Mouse (Mus musculus) adrenal gland, postnatal 14 days (tissue): ENCODE results near the gene Amh. TPM values are rescaled to one million over a fixed set of nuclear protein-coding genes. Genes with fewer than 3 reads are reported as not detected.

Experiments used
- microRNA-seq, 2 experiments: library from miRNA; unstranded; fragments of <30 nt; microRNA quantifications; one replicate each; pipeline ENCODE4 v1.2.0; 2021
- total RNA-seq: library from RNA; stranded (reverse); gene quantifications from 2 replicates; pipeline ENCODE4 v1.2.3, GENCODE M21; 2021

The Amh gene
- total RNA-seq, 1 experiment from 2014 or later, result 0.74 TPM

Small RNA genes lying within 50 kb of the gene (microRNA-seq; reads per million reads assigned to microRNA genes)
- 1.3 to 2.3 reads per million in 2 experiments for gene Mir1982

Other genes starting within 250 kb of the Amh start
- 40.9 and 46.4 TPM in 2 replicates for gene Rexo1, start 243.7 kb upstream of the Amh start, total RNA-seq
- 10.1 and 11.6 TPM in 2 replicates for gene Klf16, start 227.9 kb upstream of the Amh start, total RNA-seq
- gene Abhd17a, start 214.9 kb upstream of the Amh start, total RNA-seq, result 97.7 and 98.7 TPM in 2 replicates
- gene Scamp4, start 202.4 kb upstream of the Amh start, total RNA-seq, result 44.2 and 50.5 TPM in 2 replicates
- gene Adat3, start 202.4 kb upstream of the Amh start, total RNA-seq, result 3.1 and 4.9 TPM in 2 replicates
- gene Gm49322, start 199.2 kb upstream of the Amh start, total RNA-seq, result 1.6 and 2.5 TPM in 2 replicates
- 105 and 108 TPM in 2 replicates for gene Csnk1g2, start 182.4 kb upstream of the Amh start, total RNA-seq
- 53.5 and 58.0 TPM in 2 replicates for gene Btbd2, start 148.2 kb upstream of the Amh start, total RNA-seq
- 224 and 226 TPM in 2 replicates for gene Mknk2, start 127.1 kb upstream of the Amh start, total RNA-seq
- gene Mob3a, start 103.3 kb upstream of the Amh start, total RNA-seq, result 12.8 and 24.1 TPM in 2 replicates
- gene Izumo4, start 103.1 kb upstream of the Amh start, total RNA-seq, result 12.1 and 12.6 TPM in 2 replicates
- gene Ap3d1, start 63.0 kb upstream of the Amh start, total RNA-seq, result 80.3 and 85.6 TPM in 2 replicates
- 82.3 and 90.7 TPM in 2 replicates for gene Dot1l, start 50.0 kb upstream of the Amh start, total RNA-seq
- 47.6 and 52.2 TPM in 2 replicates for gene Sf3a2, start 7.0 kb upstream of the Amh start, total RNA-seq
- 59.5 and 71.1 TPM in 2 replicates for gene Plekhj1, start 6.6 kb upstream of the Amh start, total RNA-seq
- gene Jsrp1, start 8.3 kb downstream of the Amh start, total RNA-seq, result 2.8 and 3.1 TPM in 2 replicates
- 734 and 741 TPM in 2 replicates for gene Oaz1, start 21.4 kb downstream of the Amh start, total RNA-seq
- gene Lingo3, start 38.8 kb downstream of the Amh start, total RNA-seq, result 1.0 and 1.2 TPM in 2 replicates
- gene Lsm7, start 50.0 kb downstream of the Amh start, total RNA-seq, result 35.1 and 43.3 TPM in 2 replicates
- 30.5 and 33.0 TPM in 2 replicates for gene Sppl2b, start 50.0 kb downstream of the Amh start, total RNA-seq
- 0.11 TPM in 1 of 2 replicates, not detected in the other for gene Tmprss9, start 66.6 kb downstream of the Amh start, total RNA-seq
- 252 and 257 TPM in 2 replicates for gene Timm13, start 95.7 kb downstream of the Amh start, total RNA-seq
- gene Lmnb2, start 113.0 kb downstream of the Amh start, total RNA-seq, result 14.9 and 15.8 TPM in 2 replicates
- 29.8 and 91.3 TPM in 2 replicates for gene Gadd45b, start 124.8 kb downstream of the Amh start, total RNA-seq
- gene Gng7, start 209.7 kb downstream of the Amh start, total RNA-seq, result 5.9 and 6.2 TPM in 2 replicates
- gene Diras1, start 220.4 kb downstream of the Amh start, total RNA-seq, result 2.1 and 2.3 TPM in 2 replicates
- gene Slc39a3, start 232.2 kb downstream of the Amh start, total RNA-seq, result 30.3 and 30.5 TPM in 2 replicates